Mouse (Mus musculus) Muller cell, postnatal 12 days (primary cell): ENCODE data around the gene Lsm7.

ENCODE experiments used
- DNase-seq: peaks from one replicate; pipeline ENCODE4 v3.0.0-alpha.2; 2015; ENCODE audit errors: inconsistent ontology term

Gene Lsm7

DNA sequence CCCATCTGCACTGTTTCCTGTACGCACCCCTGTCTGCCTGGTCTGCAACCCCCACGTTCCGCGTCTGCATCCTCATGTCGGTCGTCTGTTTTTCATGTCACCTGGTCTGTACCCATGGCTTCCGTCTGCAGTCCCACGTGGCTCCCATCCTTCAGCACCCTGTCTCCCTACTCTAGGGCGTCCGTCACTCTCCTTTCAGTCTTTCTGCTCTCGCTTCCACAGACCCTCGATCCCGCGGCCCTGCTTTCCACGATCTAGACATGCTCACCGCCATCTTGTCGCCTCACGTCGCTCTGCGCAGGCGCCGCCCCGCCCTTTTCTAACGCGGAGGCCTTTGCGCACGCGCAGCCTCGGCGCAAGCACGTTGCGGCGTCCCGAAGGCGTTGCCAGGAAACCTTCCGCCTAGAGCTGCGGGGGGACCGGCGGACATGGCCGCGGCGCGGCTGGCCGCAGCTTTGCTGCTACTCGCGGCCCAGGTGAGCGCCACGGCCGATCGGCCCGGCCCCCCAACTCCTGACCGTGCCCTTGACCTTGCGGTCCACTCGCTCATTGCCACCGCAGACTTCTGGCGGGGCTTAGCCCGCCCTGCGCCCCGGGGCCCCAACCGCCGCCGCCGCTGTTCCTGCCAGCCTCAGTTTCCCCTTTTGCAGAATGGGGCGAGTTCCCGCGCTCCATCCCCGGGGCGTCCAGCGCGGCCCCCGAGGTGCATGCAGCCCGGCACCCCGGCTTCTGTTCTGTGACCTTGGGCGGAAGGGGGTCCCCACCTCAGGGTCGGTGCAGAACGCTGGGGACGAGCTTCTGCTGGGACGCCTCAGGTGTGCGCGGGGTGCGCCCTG is at the start of gene Lsm7, which contains the start of gene Sppl2b:
Lsm7 (minus strand) TSS at position 297 of the 836 bp plus-strand sequence.
Sppl2b (plus strand) TSS at position 363 of the 836 bp plus-strand sequence.
- DNase-seq: peak; percentile 96

DNA sequence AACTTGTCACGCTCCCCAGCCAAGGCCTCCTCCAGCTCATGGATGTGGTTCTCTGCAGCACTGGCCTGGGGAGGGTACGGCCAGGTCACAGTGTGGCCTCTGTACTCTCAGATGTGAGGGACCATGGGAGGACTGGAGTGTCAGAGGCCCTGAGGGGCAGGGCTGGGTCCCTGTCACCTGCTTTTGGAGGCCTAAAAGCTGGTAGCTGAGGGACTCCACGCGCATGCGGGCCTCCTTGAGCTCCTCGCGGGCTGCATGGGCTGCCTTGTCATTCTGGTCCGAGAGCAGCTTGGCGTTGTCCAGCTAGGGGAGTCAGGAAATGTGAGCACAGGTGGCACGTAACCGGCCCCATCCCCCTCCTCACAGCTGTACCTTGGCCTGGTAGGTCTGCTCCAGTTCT is 49.7 kb upstream of the Lsm7 start:
- no peak for DNase-seq

- DNase-seq: no peak
Observed at GRCm38 (mm10) chr10:80904004-80904693, 49.1 kb upstream of the Lsm7 start.

DNA sequence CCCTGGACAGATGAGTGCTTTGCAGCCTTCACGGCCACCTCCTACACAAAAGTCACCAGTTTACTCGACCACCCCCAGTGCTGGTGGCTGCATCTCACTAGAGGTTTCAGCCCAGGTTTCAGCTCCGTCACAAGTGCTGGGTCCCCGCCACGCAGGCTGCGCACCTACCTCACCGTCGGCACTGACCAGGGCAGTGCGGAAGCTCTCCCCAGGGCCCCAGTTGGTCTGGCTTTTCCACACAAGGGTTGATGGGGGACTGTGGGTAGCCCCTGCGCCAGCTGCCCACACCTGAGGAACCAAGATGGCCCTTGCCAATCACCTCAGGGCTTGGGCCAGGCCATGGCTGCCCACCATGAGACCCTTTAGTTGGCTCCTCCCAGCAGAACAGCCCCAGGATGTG is 48.3 kb upstream of the Lsm7 start:
- DNase-seq: no peak

GRCm38 (mm10) chr10:80902273-80902940 is 47.4 kb upstream of the Lsm7 start:
- no peak for DNase-seq

DNA sequence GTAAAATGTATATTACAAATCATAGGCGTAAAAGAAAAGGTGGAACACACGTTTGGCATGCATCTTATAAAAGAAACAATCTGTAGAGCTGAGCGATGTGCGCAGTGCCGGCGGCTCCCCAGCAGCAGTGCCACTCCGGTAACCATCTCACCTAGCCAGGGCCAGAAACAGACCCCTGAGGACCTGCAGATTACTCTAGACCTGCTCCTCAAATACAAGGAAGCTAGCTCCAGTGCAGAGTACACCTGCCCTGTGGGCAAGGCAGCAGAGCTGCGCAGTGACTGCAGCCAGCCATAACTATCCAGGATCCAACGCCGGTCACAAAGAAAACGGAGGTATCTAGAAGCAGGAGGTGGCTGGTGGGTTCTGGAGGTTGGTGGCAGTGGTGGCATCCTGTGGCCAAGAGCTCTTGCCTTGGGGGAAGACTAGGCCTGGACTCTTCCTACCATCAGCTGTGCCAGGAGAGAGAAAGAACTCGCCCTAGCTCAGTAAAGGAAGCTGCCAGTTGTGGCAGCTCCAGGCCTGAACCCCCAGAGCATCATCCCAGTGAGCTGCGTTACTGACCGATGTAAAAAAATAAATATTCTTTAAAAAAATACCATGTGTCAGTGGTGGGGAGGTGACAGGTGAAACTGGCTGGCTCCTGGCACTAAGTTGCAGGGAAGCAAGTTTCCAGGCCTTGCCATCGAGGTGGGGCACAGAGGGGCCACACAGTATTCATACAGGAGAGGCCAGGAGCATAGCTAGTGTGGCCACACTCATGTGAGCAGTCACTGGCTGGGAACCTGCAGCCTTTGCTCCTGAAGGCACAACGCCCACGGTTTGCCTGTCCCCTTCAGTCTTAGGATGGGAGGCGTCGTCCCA is 46.6 kb upstream of the Lsm7 start:
- DNase-seq: no peak

GRCm38 (mm10) chr10:80900318-80901247 is 45.6 kb upstream of the Lsm7 start, which contains the start of gene Timm13:
TSS of gene Timm13 (minus strand) at chr10:80900969.
- peak; percentile 99 for DNase-seq

DNA sequence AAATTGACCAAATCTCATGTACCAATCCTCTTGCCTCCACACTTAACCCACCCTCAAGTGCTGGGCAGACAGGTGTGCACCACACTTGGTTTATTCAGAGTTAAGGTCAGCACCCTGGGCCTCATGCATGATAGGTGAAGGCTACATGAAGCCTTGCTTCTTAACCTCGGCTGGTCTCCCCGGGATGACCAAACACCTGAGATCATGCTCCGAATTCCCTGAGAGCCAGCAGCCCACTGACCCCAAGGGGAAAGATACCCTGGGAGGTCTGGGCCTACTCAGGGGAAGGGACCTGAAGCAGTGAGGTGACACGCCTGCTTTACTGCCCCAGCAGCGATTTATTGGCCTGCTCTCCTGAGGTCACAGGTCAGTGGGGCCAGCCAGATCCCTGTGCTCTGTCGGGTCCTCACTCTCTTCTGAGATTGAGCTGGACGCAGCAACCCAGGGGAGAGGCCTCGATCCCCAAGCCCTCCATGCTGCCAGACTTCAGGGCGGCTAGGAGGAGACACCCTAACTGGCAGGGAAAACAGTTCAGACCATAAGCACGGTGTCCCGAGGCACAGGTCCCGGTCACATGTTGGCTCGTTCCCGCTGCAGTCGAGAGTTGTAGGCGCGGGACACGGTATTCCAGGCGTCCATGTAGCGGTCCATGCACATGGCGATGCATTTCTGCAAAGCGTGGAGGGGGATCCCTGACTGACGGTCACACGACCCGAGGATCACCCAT is 44.7 kb upstream of the Lsm7 start:
- no peak for DNase-seq

- DNase-seq: no peak
Observed at GRCm38 (mm10) chr10:80899074-80899473, 44.1 kb upstream of the Lsm7 start.

GRCm38 (mm10) chr10:80897861-80898510 is 43.0 kb upstream of the Lsm7 start:
- no peak for DNase-seq

GRCm38 (mm10) chr10:80896581-80897485 is 41.8 kb upstream of the Lsm7 start:
- no peak for DNase-seq

GRCm38 (mm10) chr10:80895697-80896096 is 40.7 kb upstream of the Lsm7 start:
- no peak for DNase-seq

DNA sequence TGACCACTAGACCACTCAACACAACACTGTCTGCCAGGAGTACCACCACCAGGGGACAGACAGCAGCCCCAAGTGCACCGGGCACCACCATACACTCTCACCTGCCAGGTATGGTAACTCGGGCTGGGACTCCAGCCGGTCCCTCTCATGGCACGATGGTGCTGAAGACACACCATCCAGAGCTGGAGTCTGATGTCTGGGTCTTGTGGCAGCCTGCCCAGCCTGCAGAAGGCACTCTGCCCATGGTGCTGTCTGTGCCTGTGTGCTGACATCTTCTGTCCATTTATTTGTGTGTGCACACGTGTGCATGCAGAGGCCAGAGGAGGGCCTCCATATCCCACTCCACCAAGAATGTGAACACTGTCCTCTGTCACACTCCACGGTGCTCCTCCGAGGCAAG is 40.1 kb upstream of the Lsm7 start:
- no peak for DNase-seq

DNA sequence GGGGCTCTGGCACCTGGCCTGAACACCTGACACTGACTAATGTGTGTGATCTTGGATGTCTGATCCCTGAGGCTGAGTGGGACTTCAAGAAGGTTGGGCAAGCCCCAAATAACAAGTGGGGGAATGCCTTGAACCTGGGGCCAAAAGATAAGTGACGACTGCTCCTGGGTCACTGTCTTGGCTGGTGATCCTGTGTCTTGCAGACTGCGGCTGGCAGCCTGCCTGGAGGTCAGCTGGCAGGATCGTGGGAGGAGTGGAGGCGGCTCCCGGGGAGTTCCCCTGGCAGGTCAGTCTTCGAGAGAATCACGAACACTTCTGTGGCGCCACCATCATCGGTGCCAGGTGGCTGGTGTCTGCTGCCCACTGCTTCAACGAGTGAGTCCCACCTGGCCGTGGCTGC is 32.2 kb upstream of the Lsm7 start:
- no peak for DNase-seq

- peak; percentile 56 for DNase-seq
Observed at GRCm38 (mm10) chr10:80881301-80881700, 26.3 kb upstream of the Lsm7 start.

DNA sequence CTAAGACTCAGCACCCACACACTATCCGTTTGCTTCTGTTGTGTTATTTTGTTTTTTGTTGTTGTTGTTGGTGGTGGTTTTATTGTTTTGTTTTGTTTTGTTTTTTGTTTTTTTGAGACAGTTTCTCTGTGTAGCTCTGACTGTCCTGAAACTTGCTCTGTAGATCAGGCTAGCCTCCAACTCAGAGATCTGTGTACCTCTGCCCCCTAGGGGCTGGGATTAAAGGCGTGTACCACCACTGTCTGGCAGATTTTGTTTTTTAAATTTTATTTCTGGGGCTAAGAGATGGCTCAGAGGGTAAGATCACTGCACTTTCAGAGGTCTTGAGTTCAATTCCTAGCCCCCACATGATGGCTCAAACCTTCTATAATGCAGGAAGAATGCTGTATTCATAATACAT is 25.9 kb upstream of the Lsm7 start:
- no peak for DNase-seq

- DNase-seq: peak; percentile 40
Observed at GRCm38 (mm10) chr10:80880131-80880641, 25.2 kb upstream of the Lsm7 start.

DNA sequence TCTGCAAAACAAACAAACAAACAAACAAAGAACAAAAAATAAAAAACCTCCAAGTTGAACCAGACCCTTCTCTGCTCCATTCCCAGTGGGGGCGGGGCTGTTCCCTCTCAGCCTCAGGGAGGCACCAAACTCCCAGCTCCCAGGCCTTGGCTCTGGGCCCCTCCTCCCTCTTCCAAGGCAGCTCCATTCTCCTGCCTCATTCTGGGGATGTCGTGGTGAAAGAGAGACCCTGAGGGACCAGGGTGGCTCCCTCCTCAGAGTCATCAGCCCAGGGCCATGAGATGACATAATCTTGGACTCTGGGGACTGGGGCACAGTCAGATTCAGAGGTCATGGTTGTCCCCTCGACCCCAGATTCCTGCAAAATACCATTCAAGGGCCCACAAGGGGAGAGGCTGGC is 21.6 kb upstream of the Lsm7 start:
- DNase-seq: no peak
